Mouse (Mus musculus): ENCODE data around the gene Plxna2. TPM values are rescaled to one million over a fixed set of nuclear protein-coding genes. Genes with fewer than 3 reads are reported as not detected.

The Plxna2 gene
- polyA plus RNA-seq, 1 experiment = 4.0 TPM

DNA sequence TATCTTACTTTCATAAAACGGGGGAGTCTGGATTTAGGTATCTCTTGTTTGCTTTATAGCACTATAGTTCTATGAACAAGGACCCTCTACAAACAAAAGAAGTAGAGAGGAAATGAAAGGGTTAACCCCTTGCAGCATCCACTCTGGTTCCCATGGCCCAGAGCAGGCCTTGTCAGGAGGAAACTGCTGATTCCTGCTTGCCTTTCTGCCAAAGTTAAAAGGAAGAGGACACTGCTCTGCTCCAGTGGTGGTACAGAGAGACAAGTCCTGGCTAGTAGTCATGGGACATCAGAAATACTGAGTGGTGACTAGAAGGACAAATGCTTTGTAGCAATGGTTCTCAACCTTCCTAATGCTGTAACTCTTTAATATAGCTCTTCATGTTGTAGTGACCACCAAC is 27.9 kb downstream of the Plxna2 start:
- DNase-seq = no peak

DNA sequence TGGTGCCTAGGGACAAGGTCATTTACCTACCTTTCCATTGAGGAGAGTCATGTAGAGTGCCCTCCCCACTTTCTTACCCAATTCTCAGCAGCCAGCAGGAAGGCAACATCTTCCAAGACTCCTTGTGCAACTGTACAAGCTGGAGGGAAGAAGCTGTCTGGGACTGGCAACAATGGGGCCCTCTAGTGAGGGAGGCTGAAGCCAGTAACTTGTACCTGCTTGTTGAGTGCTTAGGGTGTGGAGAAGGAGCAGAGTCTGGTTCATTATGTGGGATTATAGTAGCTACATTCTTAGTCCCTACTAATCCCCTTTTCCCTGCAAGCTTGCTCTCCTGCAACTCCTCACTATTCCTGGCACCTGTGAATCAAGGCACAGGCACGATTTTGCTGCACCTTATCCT is 32.1 kb downstream of the Plxna2 start:
- Histone ChIP-seq H3K27ac (ENCODE audit: control insufficient read depth, insufficient read depth, low read length) (no peak overlapping the region), H3K36me3 (ENCODE audit: control insufficient read depth, insufficient read depth, low read length) (no peaks in the 10 kb centered on the region), H3K4me3 (ENCODE audit: control insufficient read depth, insufficient read depth, low read length) (no peak overlapping the region), H3K4me1 (replicated peaks; ENCODE audit: control insufficient read depth, insufficient read depth, low read length) (no peaks in the 10 kb centered on the region), H3K27me3 (ENCODE audit: control insufficient read depth, insufficient read depth, low read length) (no peaks in the 10 kb centered on the region)
- WGBS = 74% methylated on average over 1 of the region's 1 CpGs
- no peak for TF ChIP-seq CTCF (IDR thresholded peaks at IDR 0.05; ENCODE audit: borderline replicate concordance, control insufficient read depth, extremely low read depth, insufficient read depth, low read length, poor library complexity)
- no peak for TF ChIP-seq POLR2A (IDR thresholded peaks at IDR 0.05; ENCODE audit: control insufficient read depth, extremely low read depth, insufficient read depth, low read length, poor library complexity)
- no peak for DNase-seq

More for the DNA sequence above, 27.9 kb downstream of the Plxna2 start:
- no peak overlapping the region for H3K27ac ChIP-seq (ENCODE audit: control insufficient read depth, insufficient read depth, low read length)
- TF ChIP-seq POLR2A (IDR thresholded peaks at IDR 0.05; ENCODE audit: control insufficient read depth, extremely low read depth, insufficient read depth, low read length, poor library complexity) = no peak
- TF ChIP-seq CTCF (IDR thresholded peaks at IDR 0.05; ENCODE audit: borderline replicate concordance, control insufficient read depth, extremely low read depth, insufficient read depth, low read length, poor library complexity) = no peak
- H3K4me1 ChIP-seq (replicated peaks; ENCODE audit: control insufficient read depth, insufficient read depth, low read length) = no peaks in the 10 kb centered on the region
- H3K36me3 ChIP-seq (ENCODE audit: control insufficient read depth, insufficient read depth, low read length) = no peaks in the 10 kb centered on the region
- WGBS = 96% methylated on average over 1 of the region's 1 CpGs
- no peaks in the 10 kb centered on the region for H3K27me3 ChIP-seq (ENCODE audit: control insufficient read depth, insufficient read depth, low read length)
- no peak overlapping the region for H3K4me3 ChIP-seq (ENCODE audit: control insufficient read depth, insufficient read depth, low read length)

DNA sequence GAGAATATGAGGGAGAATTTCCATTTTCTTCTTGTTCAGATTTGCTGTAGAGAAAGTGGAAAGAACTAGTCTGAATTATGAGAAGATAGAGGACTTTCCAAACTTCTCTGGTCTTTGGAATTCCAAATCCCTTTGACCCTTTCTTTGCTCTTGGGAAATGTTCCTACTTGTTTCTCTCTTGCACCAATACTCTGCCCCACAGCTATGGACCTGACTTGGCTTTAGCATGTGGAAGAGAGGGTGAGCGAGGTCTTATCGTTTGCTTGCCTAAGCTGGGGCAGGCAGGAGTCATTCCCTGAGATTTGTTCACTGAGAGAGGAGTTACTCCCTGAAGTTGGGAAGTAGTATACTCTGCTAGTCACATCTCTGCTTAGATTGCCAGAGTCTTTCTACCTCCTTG is 32.5 kb downstream of the Plxna2 start:
- DNase-seq = no peak
- 99% methylated on average over 2 of the region's 2 CpGs for WGBS

DNA sequence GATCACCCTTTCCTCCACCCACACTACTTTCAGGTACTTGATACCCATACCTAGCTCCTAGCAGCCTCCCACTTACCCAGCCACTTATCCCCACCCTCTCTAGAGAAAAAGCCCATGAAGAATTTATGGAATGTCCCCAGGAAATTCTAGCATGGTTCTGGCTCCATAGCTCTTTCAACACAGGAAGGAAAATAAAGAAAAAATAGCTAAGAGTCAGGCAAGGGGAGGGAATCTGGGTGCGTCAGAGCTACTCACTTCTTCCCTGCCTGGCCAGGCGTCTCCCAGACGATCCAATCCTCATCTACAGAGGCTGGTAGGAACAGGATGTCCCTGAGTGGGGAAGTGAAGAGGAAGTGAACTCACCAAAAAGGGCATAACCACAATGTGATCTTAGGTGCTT is 34.0 kb downstream of the Plxna2 start:
- 74% methylated on average over 3 of the region's 3 CpGs for WGBS
- no peak for TF ChIP-seq CTCF (IDR thresholded peaks at IDR 0.05; ENCODE audit: borderline replicate concordance, control insufficient read depth, extremely low read depth, insufficient read depth, low read length, poor library complexity)
- no peak for TF ChIP-seq POLR2A (IDR thresholded peaks at IDR 0.05; ENCODE audit: control insufficient read depth, extremely low read depth, insufficient read depth, low read length, poor library complexity)
- H3K4me1 ChIP-seq (replicated peaks; ENCODE audit: control insufficient read depth, insufficient read depth, low read length) = no peaks in the 10 kb centered on the region
- no peak for DNase-seq
- H3K27me3 ChIP-seq (ENCODE audit: control insufficient read depth, insufficient read depth, low read length) = no peaks in the 10 kb centered on the region
- no peak overlapping the region for H3K27ac ChIP-seq (ENCODE audit: control insufficient read depth, insufficient read depth, low read length)
- no peaks in the 10 kb centered on the region for H3K36me3 ChIP-seq (ENCODE audit: control insufficient read depth, insufficient read depth, low read length)
- no peak overlapping the region for H3K4me3 ChIP-seq (ENCODE audit: control insufficient read depth, insufficient read depth, low read length)

More for the DNA sequence above, 32.5 kb downstream of the Plxna2 start:
- no peaks in the 10 kb centered on the region for H3K36me3 ChIP-seq (ENCODE audit: control insufficient read depth, insufficient read depth, low read length)
- H3K4me3 ChIP-seq (ENCODE audit: control insufficient read depth, insufficient read depth, low read length) = no peak overlapping the region
- H3K4me1 ChIP-seq (replicated peaks; ENCODE audit: control insufficient read depth, insufficient read depth, low read length) = no peaks in the 10 kb centered on the region
- no peak overlapping the region for H3K27ac ChIP-seq (ENCODE audit: control insufficient read depth, insufficient read depth, low read length)
- no peaks in the 10 kb centered on the region for H3K27me3 ChIP-seq (ENCODE audit: control insufficient read depth, insufficient read depth, low read length)
- no peak for TF ChIP-seq CTCF (IDR thresholded peaks at IDR 0.05; ENCODE audit: borderline replicate concordance, control insufficient read depth, extremely low read depth, insufficient read depth, low read length, poor library complexity)
- no peak for TF ChIP-seq POLR2A (IDR thresholded peaks at IDR 0.05; ENCODE audit: control insufficient read depth, extremely low read depth, insufficient read depth, low read length, poor library complexity)

DNA sequence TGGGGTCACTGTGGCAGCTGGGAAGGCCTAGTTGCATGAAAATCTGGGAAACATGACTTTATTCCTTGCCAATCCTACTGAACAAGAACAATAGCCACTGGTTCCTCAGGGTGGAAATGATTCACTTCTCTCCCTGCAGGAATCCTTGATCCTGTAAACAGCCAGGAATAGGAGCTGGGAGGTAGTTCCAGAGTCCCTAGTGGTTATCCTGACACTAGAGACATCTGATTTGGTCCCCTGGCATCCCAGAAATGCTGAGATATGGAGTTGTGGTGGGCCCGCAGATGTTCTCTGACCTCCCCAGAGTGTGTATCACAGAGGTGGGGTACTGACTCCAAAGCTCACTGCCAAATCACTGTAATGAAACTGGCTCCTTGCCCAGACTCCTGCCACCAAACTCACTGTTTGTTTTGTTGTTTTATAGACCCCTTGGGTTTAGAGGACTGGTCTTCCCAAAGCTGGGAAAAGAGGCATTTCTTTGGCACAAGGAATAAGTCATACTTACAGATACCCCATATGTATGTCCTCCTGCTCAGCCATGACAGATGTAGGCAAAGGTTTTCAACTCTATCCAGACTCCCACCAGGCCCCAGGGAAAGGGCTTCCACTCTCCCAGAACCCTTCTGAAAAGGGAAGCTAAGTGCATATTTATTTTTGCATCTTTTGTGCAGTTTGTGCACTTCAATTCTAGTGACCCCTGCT is 40.6 kb downstream of the Plxna2 start:
- Histone ChIP-seq H3K4me3 (ENCODE audit: control insufficient read depth, insufficient read depth, low read length) (no peak overlapping the region), H3K4me1 (replicated peaks; ENCODE audit: control insufficient read depth, insufficient read depth, low read length) (no peaks in the 10 kb centered on the region), H3K36me3 (ENCODE audit: control insufficient read depth, insufficient read depth, low read length) (no peaks in the 10 kb centered on the region), H3K27ac (ENCODE audit: control insufficient read depth, insufficient read depth, low read length) (no peak overlapping the region), H3K27me3 (ENCODE audit: control insufficient read depth, insufficient read depth, low read length) (no peaks in the 10 kb centered on the region)
- 100% methylated on average over 1 of the region's 1 CpGs for WGBS
- no peak for TF ChIP-seq POLR2A (IDR thresholded peaks at IDR 0.05; ENCODE audit: control insufficient read depth, extremely low read depth, insufficient read depth, low read length, poor library complexity)
- TF ChIP-seq CTCF (IDR thresholded peaks at IDR 0.05; ENCODE audit: borderline replicate concordance, control insufficient read depth, extremely low read depth, insufficient read depth, low read length, poor library complexity) = no peak
- no peak for DNase-seq

DNA sequence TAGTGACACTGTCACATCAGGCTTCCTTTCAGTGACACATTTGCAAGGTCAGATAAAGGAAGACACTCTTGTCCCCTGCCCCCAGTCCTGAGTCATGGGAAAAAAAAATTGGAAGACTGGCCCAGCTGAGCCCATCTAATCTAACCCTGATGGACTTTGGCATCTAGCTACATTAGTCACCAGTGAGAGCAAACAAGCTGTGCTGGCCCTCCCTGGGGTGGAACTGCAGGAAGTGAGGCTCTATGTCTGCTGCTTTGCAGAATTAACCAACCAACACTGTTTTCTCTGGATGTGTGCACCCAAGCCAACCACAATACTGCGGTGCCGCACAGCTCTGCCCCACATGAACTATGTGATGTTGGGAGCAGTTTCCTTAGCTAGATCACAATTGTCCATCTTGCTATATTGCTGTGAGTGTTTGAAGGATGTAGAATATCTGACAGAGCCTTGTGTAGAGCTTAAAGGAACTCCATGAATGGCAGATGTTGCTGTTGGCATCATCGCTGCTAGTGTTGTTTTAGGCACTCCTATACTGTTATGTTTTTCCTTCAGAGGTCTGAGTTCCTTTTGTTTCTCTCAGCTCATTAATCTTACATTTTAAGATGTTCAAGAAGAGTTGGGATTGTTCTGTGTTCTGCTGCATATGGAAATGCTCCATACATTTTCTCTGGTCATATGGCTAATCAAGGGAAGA is 42.6 kb downstream of the Plxna2 start:
- no peak for TF ChIP-seq CTCF (IDR thresholded peaks at IDR 0.05; ENCODE audit: borderline replicate concordance, control insufficient read depth, extremely low read depth, insufficient read depth, low read length, poor library complexity)
- H3K4me1 ChIP-seq (replicated peaks; ENCODE audit: control insufficient read depth, insufficient read depth, low read length) = no peaks in the 10 kb centered on the region
- H3K27ac ChIP-seq (ENCODE audit: control insufficient read depth, insufficient read depth, low read length) = no peak overlapping the region
- H3K36me3 ChIP-seq (ENCODE audit: control insufficient read depth, insufficient read depth, low read length) = no peaks in the 10 kb centered on the region
- WGBS = 74% methylated on average over 3 of the region's 3 CpGs
- H3K27me3 ChIP-seq (ENCODE audit: control insufficient read depth, insufficient read depth, low read length) = no peaks in the 10 kb centered on the region
- H3K4me3 ChIP-seq (ENCODE audit: control insufficient read depth, insufficient read depth, low read length) = no peak overlapping the region
- no peak for DNase-seq
